Mouse (Mus musculus) spleen, adult 12 weeks (tissue): ENCODE measurements at regions not wholly inside any gene's neighbourhood (a gene's known extent, or its start where the extent isn't known, plus 50 kb on each side); places are given as distances from the start of the nearest gene placed in this dataset.

Experiments used
- DNase-seq: peaks from one replicate; pipeline ENCODE4 v3.0.0; 2022; ENCODE audit warnings: low spot score

DNA sequence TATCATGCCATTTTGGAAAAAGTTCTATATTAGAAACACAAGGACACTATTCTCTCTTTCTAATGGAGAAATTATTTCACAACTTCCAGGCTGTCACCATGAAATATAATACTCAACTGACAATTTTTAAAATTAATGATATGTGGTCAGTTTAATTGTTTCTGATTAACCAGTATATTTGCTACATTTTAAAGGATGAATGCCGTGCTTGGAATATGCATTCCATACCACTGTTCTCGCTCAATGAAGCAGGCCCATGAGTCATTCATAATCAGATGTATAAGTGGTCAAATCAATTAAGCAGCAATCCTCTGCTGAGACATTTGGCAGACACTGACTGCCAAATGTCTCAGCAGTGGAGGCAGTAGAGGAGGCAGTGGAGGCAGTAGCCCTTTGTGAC lies 283.4 kb upstream of the Gpc5 start:
- DNase-seq = no peak

DNA sequence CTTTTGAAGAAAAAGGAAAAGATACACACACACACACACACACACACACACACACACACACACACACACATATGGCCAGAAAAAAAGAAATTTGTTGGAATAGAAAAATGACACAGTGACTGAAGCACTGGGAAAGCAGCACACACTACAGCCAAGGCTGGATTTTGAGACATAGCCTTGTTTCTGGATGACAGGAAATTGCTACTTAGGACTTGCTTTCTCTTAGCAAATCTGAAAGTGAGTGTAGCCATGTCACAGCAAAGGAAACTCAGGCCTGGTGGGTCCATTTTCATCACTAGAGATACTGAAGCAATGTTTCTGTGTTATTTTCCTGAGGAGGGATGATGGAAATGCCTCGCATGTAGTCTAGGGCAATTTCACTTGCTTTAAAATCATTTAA lies 271.3 kb upstream of the Gpc5 start:
- no peak for DNase-seq

DNA sequence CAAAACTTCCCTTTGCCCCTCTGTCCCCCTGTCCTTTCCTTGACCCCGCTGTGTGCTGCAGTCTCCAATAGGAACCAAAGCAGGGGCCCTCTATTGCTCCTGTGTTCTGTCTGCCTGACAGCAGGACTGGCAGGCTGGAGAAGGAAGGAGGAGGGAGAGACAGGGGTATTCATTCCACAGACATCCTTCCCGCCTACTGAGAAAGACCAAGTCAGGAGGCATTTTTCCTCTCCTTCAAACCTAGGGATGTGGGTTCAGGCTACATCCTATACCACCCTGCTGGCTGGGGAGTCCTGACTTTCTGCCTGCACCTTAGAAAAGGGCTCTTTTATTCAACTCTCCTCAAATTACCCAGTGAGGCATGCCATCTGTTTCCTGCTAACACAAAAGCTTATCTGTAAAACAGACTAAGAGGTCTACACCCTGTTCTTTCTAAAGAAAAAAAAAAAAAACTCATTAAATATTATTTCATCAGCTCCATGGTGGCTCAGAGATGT lies 270.9 kb upstream of the Gpc5 start:
- no peak for DNase-seq

DNA sequence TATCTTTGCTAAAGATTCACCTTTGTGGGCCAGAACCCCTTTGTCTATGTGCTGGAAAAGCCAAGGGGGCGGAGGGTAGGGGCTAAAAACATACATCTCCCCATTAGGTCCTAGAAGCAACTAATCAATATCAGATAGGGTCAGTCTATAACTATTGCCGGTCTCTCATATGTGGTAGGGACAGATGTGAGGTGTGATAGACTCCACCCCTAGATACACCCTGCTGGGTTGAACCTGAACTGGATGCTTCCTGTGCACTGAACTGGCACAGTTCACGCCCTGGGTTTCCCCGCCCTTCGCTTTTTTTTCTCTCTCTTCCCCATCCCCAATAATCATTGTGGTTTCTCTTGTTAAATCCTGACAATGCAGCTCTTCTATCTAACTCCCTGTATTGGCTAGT lies 270.3 kb upstream of the Gpc5 start:
- no peak for DNase-seq

DNA sequence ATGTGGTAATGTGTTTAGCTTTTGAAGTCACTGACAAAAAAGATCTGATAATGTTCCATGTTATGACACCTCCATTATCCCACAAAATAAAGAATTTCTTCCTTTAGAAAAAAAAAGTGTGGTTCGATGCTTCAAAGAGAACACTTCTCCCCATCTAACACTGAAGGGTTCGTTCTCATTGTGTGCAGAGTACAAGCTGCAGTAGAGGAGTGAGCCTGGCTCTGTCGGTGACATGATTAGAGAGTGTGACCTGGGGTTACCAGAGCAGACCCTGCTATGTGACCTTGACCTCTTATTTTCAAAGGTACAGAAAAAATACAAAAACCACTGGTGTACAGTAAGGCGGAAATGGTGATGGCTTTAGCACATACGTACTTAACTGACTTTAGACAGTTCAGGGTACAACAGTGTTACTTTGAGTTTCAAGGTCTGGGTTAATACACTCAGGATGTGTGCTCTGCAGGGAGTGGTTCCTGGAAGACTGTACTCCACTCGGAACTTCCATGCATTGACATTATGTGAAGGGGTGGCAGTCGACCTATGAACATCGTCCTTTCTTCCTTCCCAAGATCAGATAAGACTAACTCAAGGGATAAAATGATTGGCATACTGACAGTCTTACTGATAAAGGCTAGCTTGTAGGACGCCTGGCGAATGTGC lies 265.2 kb upstream of the Gpc5 start:
- DNase-seq = no peak

DNA sequence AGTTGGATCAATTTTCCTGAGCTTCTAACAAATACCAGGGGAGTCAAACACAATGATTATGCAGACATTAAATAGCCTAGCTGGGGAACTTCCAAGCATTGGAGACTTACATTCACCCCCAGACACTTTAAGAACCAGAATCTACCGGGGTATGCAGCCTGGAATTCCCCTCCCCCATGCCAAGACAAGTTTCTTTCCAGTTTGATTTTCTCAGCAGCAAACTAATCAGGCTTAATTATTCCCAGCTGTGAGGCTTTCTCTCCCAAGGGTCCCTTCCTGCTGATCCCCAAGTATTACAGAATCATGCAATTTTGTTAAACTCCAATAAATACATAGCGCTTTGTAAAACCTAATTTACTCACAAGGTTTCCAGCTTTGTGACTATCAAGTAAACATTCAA lies 262.7 kb upstream of the Gpc5 start:
- DNase-seq = no peak

DNA sequence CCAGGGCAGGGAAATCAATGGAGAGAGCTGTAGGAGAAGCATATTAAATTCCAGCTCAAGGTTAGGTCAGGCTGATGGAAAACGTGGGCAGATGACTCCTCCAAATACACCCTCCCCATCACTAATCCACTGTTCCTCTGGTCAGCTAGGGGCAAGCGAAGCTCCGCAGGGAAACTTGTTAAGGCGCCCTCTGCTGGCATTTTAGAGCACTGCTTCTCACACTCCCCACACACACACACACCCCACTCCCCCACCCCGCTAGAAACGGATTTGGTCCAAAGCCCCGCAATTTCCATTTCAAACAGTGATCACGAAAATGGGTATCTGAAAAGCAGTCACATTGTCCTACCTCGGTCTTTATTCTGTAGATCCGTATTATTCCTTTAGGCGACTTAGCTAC lies 259.0 kb upstream of the Gpc5 start:
- DNase-seq = no peak

DNA sequence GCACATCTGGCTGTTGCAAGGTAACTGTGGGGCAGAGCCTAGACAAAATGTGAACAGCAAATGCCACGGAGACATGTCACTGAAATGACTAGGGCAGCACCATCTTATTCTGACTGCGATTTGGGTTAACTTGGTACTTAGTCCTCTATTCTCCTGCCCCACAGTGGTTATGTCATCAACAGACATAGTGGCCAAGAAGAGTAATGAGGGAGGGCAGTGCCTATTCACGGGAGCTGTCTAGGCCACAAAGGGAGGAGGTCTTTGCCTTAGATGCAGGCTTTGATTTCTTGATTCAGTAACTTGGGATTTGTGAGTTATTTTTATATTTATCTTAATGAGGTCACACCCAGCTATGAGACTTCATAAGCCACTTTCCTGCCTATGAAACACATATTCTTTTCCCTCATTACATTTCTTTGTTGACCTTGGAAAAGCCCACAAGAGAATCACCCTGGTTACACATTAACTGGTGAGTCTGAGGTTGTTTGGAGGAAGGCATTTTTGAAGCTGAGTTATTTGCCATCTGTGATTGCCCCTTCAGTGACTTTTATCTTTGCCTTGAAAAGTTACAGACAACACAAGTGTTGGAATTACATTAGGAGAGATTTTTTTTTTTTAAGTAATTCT lies 255.2 kb upstream of the Gpc5 start:
- DNase-seq = no peak

DNA sequence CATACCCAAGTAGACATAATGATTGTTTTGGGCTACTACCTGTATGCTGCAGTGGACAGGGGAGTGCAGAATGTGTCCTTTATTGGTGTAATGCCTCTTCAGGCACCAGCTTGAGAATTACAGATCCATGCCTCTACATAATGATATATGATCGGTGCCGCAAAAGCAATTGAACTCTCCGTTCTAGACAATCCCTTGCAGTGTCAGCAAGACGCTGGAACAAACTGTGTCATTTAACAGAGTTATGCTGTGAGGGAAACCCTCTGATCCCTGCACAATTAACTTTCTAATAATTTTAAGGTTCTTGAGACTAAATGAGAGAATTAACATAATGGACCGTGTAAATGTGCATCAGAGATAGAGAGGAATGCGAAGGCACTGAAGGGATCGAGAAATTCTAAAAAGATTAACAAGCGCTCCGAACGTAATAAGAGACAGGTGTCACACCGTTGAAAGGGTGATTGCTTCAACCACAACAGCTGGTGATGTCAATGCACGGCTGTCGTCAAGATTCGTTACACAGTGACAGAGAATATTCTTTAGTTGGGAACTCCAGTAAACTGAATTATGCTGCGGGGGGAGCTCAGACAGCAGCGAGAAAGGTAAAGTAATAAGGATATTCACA lies 254.3 kb upstream of the Gpc5 start:
- DNase-seq = no peak

DNA sequence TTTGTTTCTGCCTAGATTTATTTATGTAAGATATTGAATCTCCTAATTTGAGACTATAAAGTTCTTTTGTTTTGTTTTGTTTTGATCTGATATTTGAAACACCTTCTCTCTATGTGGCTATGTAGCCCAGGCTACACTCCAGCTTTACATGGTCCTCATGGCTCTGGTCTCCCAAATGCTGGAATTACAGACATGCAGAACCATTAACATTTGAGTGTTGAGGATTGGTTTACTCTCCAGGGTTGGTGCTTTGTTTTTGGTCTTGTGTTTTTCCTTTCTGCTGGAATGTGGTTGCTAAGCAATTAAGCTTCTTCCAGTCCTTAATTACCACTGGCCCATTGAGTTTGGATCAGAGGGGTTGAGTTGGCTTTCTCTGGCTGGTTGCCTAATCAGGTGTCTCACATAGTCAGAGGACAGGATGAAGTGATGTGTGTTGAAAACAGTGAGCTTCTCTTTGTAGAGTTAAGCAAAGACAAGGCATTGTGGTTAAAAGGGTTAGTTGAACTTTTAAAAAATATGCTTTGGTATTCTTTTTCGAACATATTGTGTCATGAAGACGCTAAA lies 252.6 kb upstream of the Gpc5 start:
- no peak for DNase-seq

DNA sequence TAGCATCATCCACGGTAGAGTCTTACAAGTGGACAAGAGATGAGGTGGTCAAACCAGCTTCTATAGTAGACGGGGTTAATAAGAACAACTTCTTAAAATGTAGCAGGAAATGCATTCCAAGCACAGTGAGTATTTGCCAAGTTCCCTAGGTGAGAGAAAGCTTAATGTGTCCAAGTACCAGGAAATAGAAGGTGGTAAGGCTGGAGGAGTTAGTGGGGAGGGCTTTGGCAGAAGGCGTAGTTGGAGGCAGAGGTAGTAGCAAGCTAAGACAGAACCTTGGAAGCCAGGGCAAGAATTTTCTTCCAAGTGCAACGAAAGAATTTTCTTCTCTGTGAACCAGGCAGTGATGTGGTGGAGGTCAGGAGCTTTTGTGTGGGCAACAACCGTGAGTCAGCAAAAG lies 251.2 kb upstream of the Gpc5 start:
- no peak for DNase-seq

DNA sequence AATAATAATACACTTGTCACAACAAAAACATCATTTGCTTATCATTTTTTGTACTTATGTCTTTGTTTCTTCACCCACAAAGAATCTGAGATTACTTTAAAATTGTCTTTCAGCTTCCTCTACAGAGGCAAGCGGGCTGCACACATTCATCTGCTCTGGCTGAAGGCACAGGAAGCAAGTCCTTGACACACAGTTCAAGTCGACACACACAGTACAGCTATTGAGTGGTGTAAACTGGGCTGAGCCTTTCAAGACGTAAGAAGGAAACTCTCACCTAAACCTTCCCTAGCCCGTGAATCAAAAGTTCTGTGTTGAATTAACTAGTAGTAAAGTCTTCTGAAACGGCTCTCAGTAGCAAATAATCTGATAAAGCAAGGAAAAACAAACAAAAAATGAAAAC lies 250.5 kb upstream of the Gpc5 start:
- DNase-seq = no peak

DNA sequence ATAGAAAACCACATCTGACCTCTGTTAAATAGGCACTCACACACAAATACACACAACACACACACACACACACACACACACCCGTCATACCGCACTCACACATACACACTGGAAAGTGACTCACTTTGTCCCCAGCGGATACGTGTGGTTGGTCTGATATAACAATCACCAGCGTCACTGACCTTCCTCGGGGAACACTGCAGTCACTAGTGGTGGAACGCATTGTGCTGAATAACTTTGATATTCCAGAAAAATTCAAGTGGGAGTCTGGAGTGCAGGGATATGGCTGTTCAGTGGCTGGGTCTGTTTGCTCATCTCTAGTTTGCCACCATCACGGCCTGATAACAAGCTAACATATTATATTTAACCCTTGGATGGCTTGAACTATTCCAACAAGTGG lies 249.7 kb upstream of the Gpc5 start:
- DNase-seq = no peak

DNA sequence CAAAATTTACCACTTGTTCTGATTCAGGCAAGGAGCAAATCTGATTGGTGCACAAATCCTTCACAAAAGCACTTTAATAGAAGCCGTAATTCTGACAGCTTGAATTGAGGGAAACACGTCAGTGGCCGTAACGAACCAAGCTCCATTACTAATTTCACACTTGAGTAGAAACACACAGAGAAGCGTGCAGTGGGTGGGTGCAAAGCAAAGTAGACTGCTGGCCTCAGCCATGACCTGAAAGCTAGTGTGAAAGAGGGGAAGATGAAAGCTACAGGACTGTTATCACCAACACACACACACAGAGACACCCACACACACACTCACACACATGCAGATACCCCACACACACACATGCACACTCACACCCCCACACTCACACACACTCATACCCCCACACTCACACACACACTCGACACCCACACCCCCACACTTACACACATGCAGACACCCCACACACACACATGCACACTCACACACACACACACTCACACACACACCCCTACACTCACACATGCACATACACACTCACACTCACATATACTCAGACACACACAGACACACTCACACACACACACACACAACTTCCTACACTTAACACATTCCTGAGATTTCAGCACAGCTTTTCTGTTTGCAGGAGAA lies 248.8 kb upstream of the Gpc5 start:
- DNase-seq = no peak

DNA sequence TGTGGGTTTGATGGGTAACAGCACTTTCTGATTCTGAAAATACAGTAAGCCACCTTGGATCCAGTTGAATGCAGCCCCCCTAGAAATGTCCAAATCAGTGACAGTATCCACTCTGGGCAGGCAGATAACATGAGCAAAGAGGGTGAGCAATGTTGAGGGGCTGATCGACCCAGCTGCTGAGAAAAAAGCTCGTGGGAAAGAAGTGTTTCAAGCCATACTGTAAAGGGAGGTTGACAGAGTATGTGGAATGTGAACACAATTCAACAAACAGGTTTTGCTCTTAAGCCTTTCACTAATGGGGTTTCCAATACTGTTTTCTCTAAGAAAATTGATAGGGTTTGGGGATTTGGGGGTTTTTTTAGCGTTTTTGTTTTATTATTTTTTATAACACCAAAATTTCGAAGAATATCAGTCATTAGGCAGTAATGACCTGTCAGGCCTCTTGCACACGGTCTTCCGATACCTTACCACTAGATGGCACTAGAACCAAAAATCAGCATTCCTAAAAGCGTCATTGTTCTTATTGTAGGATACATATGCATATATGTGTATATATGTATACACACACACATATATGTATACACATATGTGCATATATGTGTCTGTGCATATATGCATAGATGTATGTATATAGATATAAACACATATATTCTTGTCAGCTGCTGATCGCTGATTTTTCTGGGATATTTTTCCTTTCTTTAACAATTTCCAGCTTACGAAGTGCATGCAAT lies 237.5 kb upstream of the Gpc5 start:
- DNase-seq = no peak

DNA sequence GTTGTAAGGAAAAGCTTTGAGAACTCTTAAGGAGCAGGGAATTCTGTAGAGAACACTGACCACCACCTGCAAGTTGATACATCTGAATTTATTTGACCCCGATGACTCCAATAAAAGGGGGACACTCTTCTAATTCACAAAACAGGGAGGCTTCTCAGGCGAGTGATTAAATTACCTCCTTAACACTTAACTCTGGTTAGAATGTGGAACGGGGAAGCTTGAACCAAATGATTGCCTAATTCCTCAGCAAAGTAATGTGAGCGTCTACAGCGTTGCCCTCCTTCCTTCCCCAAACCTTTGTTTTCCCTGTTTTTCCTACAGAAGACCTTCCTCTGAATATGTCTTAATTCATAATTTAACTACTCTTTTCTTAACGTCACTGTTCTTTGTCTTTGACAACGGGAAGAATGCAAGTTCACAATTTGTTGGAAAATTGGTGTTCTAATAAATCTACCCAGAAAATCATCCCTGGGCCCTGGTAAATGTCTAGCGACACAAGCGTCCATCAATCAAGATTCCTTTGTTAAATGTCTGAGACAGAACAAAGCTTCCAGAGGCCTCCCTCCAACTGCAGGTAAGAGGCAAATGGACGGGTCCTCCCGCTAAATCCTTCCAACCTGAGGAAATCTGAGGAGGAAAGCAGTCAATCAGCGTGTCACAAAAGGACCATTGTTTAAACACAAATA lies 236.8 kb upstream of the Gpc5 start:
- no peak for DNase-seq

DNA sequence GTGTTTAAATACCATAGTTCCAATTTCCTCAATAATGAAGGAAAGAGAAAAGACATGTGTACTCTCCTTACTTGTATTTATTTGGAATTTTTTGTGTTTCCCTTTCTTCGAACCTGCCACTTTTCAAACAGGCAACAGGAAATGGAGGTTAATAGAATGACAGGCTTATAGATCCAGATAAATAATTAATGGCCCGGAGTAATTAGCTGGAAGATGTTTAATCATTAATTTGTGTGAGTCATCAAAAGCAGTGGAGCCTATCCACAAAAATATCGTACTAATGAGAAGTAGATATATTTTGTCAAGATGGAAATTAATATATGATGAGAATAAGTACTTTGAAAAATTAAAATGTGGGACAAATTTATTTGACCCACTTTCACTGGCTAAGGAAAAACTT lies 236.3 kb upstream of the Gpc5 start:
- DNase-seq = no peak

DNA sequence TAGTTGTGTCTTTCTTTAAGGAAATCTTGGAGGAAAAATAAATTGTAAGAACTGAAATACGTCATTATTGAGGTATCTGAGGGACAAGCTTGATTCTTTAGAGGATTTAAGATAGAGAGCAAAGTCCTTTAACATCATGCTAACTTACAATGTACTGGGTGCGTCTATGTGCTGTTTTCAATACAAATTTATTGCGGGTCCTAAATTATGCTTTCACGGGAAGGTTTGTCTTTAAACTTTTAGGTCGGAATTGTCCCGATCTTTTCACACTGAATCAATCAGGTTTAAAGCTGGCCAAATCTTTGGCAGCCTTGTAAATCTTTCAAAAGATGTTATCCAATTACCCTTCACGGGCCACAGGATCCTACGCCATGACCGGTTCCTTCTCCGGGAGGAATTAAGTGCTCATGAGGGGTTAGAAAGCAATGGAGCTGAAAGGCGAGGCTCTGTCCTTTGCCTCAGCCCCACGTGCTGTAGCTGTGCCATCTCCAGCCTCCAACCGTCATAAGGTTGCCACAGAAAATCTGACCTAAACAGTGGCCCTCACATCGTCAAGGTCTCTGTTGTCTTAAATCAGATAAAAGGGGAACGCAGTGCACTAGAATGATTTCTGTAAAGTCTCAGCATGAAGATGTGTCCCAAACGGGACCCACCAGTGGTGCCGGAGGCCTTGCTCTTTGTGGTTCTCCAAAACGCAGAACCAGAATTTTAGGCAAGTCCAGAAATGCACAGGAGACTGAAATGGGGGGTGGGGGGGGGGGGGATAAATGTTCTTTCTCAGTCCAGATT lies 235.6 kb upstream of the Gpc5 start:
- DNase-seq = no peak

DNA sequence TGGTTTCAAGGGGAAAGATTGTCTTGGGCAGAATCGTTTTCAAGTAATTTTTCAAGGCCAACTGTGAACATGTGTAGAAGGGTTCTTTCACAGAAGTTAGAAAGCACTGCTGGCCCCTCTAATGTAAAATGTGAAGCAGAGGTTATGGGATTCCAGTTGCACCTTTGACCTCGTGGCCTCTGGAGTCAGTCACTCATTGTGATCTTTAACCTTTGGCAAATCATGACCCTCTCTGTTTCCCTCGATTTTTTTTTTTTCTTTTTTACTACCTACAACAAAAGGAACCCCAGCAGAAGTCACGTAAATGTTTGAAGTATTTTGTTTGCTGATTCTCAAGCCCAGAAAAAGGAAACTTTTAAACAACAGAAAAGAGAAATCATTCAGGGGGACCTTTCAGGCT lies 234.8 kb upstream of the Gpc5 start:
- DNase-seq = no peak

DNA sequence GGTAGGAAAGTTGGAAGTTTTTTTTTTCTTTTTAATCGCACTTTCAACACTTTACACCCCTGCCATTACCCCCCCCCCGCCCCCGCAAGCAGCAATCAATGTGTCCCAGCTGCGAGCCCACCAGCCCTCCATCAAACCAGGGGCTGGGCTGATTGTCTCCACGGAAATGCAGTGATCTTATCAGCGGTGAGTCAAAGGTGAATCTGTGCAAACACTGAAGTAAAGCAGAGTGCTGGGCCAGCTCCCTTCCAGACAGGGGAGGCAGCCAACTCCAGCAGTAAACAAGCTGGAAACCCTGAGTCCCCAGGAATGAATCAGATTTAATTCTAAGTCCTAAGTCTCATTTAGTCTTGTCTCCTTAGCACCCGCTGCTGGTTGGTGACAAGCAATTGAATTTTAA lies 234.3 kb upstream of the Gpc5 start:
- DNase-seq = no peak

DNA sequence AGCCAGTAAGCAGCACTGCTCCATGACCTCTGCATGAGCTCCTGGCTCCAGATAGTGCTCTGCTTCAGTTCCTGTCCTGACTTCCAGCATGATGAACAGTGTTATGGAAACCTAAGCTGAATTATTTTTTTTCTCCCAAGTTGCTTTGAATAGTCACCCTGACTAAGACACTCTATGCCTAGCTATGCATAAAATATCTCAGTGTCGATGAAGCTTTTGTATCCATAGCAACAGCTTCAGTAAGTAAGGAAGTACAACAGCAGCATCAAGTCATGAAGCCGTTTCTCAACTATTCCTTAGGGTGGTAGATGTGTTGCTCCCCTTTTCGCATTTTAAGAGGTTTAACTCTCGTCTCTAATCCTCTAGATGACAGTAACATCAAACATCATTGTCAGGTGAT lies 228.4 kb upstream of the Gpc5 start:
- DNase-seq = no peak
